Mouse (Mus musculus): ENCODE measurements at regions not wholly inside any gene's neighbourhood (a gene's known extent, or its start where the extent isn't known, plus 50 kb on each side); places are given as distances from the start of the nearest gene placed in this dataset.

- no peak for DNase-seq
Observed at GRCm38 (mm10) chr1:128975586-128975985, 297.5 kb upstream of the Thsd7b start.

DNA sequence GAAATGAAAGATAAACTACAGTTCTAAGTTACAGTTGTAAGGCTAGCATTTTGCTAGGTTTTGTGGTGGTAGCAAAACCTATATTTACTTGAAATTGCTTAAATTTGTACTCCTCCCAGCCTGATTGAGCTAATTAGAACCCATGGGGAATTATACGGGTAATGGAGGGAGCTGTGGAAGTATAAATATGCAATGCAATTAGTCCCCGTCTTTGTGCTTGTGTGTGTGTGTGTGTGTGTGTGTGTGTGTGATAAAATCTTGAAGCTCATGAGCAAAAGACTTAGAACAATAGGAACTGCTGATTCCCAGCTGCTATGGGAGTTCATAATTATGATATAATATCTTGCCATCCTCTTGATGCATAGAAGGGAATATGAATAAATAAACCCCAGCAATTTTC lies 321.7 kb upstream of the Thsd7b start:
- no peak for DNase-seq

GRCm38 (mm10) chr1:128950512-128950911 lies 322.6 kb upstream of the Thsd7b start:
- DNase-seq: no peak

DNA sequence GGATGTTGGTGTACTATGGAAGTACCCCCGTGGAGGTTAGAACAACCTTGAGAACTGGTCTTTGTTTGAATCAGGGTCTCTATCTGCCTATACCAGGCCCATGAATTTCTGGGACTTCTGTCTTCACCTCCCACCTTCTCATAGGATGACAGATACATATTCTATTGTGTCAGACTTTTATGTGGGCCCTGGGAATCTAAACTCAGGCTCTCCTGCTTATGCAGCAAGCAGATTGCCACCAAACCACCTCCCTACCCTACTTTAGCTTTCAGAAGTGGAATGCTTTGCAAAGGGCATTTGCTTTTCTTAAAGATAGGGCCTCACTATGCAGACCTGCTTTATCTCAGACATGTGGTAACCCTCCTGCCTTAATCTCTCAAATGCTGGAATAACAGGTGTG lies 322.7 kb upstream of the Cxcr4 start:
- DNase-seq: no peak

- no peak for DNase-seq
Observed at GRCm38 (mm10) chr1:128912532-128912931, 320.4 kb upstream of the Cxcr4 start.

DNA sequence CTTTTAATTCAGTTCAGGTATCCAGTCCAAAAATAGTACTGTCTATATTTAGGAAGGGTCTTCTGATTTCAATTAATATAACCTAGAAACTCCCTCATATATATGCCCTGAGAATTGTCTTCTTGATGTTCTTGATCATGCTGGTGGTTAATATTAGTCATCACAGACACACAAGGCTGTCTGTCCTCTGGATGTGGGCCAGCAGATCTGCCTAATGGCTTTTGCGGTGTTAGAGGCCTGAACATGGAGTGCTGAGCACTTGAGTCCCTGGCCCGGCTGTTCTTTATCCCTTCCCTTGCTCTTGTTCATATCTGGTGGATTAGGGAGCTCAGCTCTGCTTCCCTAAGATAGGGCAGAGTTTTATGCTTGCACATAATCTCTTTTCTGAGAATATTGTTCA lies 315.5 kb upstream of the Cxcr4 start:
- DNase-seq: peak; percentile 21

DNA sequence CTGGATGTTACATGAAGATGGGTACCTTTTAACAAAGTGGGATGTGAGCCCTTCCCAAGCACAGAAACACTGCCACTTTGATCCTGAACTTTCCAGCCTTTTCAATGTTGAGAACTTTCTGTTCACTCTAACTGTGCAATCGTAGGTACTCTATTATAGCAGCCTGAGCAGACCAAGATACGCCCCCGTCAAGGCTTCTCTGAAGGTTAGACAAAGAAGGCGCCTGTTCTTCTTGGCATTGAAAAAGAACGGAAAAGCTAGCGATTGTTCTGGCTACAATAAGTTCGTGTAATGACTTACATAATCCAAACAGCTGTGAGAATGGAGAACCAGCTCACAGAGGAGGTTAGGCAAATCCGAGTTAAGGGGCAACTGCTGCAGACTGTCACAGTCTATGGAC lies 305.9 kb upstream of the Cxcr4 start:
- DNase-seq: no peak

- no peak for DNase-seq
Observed at GRCm38 (mm10) chr1:128894546-128894945, 302.5 kb upstream of the Cxcr4 start.

GRCm38 (mm10) chr1:128878291-128878690 lies 286.2 kb upstream of the Cxcr4 start:
- DNase-seq: no peak

DNA sequence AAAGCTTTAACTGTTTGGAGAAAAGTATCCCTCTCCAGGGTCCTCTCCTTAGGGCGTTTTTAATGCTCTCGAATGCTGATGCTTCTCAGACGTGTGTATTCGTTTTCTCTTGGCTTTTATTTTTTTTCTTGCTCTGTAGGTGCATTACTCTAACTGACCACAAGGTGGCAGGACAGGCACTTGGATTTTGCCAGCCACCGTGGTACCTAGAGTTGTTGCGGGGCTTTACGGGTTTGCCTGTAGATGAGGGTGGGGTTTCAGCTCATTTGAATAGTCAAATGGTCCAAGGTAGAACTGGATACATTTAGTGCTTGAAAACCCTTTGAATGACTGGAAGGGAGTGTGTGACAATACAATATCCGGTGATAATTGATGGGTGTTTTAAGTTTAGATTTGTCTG lies 283.2 kb upstream of the Cxcr4 start:
- peak; percentile 11 for DNase-seq

DNA sequence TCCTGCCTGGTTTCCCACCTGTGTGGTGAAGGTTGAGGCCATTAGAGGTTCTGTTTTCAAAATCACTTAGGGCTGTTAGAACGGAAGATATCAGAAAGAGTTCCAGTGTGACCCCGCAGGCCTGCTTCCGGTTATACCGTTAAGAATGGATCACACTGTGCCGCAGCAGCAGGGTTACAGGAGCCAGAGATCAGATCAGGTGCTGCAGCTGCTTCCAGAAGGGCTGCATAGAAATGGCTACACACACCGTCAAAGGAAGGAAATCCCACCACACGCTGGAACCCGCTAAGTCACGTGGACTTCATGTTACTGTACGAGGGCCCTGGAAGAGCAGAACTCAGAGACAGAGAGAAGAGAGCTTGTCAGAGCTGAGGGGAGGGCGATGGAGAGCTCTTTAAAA lies 282.1 kb upstream of the Cxcr4 start:
- DNase-seq: no peak

GRCm38 (mm10) chr1:128868761-128869160 lies 276.7 kb upstream of the Cxcr4 start:
- peak; percentile 35 for DNase-seq

DNA sequence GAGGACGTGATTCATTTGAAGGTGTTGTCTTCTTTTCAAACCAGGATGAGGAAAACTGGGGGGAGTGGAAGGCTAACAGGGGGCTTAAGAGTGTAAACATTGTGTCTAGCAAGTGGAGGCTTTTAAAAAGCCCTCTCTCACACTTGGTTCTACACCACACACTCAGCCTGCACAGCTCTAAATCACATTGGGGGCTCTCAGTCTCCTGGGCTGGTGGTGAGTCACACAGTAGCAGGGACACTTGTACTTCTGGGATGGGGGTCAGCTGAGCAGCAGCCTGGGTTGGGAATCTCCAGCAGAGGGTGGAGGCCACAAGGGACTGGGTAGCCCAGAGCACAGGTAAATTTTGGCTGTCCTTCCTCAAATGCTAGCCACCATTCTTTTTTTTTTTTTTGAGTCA lies 268.4 kb upstream of the Cxcr4 start:
- DNase-seq: no peak

GRCm38 (mm10) chr1:128860094-128860493 lies 268.0 kb upstream of the Cxcr4 start:
- DNase-seq: no peak

DNA sequence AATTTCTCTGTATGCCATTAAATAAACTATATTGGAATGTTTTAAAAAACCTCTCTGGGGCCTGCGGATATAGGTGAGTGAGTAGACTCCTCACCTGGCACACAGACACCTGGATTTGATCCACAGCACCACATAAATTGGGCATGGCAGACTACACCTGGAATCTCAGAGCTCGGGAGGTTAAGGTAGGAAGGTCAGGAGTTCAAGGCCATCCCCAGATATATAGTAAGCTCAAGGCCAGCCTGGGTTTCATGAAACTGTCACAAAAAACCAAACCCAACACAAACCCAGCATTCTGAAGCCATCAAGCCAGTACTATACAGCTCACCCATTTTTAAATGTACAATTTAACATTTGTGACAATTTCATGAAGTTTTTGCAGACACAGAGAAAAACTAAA lies 266.6 kb upstream of the Cxcr4 start:
- DNase-seq: no peak

DNA sequence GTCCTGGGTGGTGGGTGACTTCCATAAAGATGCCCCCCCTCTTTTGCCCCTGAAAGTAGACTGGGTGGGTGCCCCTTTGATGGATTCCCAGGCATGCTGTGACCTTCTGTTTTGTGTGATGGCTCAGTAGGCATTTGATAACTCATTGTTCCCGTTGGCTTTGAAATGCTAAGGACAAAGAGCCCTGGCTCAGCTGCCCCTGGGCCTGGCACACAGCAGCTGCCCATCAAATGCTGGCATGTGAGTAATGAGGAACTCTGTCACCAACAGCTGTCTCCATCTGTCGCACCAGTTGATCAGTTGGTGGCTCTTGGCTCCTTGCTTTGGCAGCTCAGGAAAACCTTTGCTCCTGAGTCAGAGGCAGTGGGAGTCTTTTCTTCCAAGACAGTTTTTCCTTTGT lies 264.8 kb upstream of the Cxcr4 start:
- DNase-seq: no peak

DNA sequence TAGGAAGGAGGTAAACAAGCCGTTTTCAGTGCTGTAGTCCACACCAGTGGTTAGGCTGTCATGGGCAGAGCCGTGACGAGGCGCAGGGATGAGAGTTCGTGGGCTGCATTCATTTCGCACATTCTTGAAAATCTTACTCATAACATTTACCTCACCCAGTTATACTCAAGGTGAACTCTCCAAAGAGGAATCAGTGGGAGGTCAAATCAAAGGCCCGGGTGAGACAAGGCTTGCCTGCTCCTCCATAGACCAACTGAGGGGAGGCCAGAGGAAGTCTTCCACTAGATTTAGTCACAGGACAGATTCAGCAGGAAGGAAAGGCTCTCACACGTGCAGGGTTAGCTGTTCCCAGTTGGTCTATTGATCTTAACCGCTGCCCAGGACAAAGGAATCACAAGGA lies 262.6 kb upstream of the Cxcr4 start:
- no peak for DNase-seq

- no peak for DNase-seq
Observed at GRCm38 (mm10) chr1:128853286-128853685, 261.2 kb upstream of the Cxcr4 start.

GRCm38 (mm10) chr1:128837361-128837760 lies 245.3 kb upstream of the Cxcr4 start:
- no peak for DNase-seq

- DNase-seq: no peak
Observed at GRCm38 (mm10) chr1:128835510-128835909, 243.4 kb upstream of the Cxcr4 start.

GRCm38 (mm10) chr1:128833096-128833715 lies 241.1 kb upstream of the Cxcr4 start:
- DNase-seq: no peak

DNA sequence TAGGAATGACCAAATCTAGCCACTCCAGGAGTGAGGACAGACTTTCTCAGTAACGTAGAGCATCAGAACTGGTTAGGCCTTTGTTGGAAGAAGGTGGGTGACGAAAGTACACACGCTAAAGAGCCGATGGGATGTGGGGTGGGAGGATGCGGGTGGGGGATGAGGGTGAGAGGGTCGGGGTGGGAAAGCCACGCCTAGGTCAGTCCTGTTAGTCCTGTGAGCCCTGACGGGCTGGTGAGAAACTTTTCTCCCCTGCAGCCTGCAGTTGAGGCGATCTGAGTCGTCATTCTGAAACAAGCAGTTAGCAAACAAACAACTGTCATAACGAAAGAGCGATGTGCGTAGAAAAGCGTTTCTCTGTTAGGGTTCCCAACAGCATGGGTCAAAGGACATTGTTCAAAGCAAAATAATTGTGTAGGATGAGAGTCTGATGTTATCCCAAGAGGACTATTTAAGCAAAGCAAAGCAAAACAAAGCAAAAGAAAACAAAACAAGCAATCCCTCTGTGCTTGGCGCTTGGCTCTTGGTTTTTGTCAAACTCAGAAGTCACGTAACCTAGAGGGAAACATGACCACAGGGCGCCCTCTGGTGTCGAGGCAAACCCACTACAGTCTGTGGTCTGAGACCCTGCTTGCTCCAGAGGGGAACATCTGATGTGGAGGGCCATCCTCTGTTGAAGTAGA lies 240.2 kb upstream of the Cxcr4 start:
- DNase-seq: peak; percentile 86

DNA sequence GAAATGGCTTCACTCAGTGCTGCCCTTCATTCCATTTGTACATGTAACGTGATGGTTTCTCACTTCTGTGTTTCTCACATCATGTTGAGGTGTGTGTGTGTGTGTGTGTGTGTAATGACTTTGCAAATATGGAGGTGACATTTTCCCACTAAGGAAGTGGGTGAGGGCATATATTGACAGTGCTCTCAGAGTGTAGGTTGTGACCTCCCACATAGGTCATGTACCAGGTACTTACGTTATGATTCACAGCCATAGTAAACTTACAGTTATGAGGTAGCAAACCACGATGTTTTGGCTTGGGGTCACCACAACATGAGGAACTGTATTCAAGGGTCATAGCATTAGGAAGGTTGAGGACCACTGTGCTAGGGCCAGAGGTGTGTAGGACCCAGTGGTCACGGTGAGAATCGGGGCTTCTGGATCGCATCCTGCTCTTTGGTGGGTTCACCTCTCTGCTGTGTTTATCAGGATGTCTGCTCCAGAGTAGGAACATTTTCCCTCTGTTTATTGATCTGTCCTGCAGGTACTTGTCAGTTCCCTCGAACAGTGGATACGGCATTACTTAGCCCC lies 238.7 kb upstream of the Cxcr4 start:
- DNase-seq: no peak

- no peak for DNase-seq
Observed at GRCm38 (mm10) chr1:128829536-128829935, 237.4 kb upstream of the Cxcr4 start.

Measured in adrenal gland, postnatal 25 days (tissue).